Mouse (Mus musculus): Measurements from ENCODE around the gene Rpgrip1.

DNA sequence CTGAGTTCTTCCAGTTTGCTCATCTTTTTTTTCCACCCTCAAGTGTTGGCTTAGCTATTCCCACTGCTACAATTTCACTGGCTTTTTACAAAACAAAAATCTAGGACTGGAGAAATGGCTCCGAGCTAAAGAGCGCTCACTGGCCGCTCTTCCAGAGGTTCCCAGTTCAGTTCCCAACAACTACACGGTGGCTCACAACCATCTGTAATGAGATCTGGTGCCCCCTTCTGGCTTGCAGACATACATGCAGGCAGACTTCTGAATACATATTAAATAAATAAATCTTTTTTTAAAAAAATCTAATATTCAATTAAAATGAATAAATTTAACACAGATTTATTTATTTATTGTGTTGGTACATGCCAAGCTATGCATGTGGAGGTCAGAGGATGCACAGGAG is 36.0 kb downstream of the Rpgrip1 start:
- TF ChIP-seq GATA1 (IDR thresholded peaks at IDR 0.05; ENCODE audit: borderline replicate concordance, low read length), result no peak
- TF ChIP-seq FLI1 (IDR thresholded peaks at IDR 0.05; ENCODE audit: low read length), result no peak
